12 mouse cellular contexts compared by ENCODE assay signal in genomic region chr5:115230830-115231551, GRCm38 (mm10). TPM values are rescaled to one million over a fixed set of nuclear protein-coding genes. Genes with fewer than 3 reads are reported as not detected.
A peak's percentile ranks its signal among the peaks of the same experiment; 100 is the strongest.
DNase-seq lines count a peak whose midpoint lies in the region; ATAC-seq and TF ChIP-seq lines count a peak whose summit lies in the region.
"Had no signal": no experiment of that assay in that cellular context is flagged by ENCODE, and none has a peak within 500 bp of the region (broad histone marks: within the 10 kb centered on the region; RNA-seq: fewer than 3 reads in every experiment).

No protein-coding gene starts in this region.

- no peak for TF ChIP-seq EP300 in heart, postnatal 0 days (IDR thresholded peaks at IDR 0.05; ENCODE audit: low read depth)
- TF ChIP-seq EP300 in stomach, postnatal 0 days (optimal IDR thresholded peaks at IDR 0.05), result no peak

- no peak for ATAC-seq in megakaryocyte, adult 5-6 weeks (ENCODE audit: poor library complexity, severe bottlenecking)
- ATAC-seq in heart, postnatal 0 days (ENCODE audit: insufficient read depth, low read depth), result peak; percentile 61
- peak; percentile 10; the same call in 1 of the 2 replicates for ATAC-seq in stomach, postnatal 0 days (ENCODE audit: low FRiP score, low TSS enrichment)
- ATAC-seq: intestine, embryonic 15.5 days had no signal

- H3K27ac ChIP-seq in heart, postnatal 0 days (ENCODE audit: low read depth), result no peak overlapping the region
- H3K27ac ChIP-seq in stomach, postnatal 0 days (replicated peaks), result no peak overlapping the region
- H3K27ac ChIP-seq: intestine, embryonic 15.5 days had no signal

- H3K9me3 ChIP-seq in megakaryocyte, embryonic 14.5 days, result 0 out of 2 replicates have a peak, but pooled peaks cover 4% of the 10 kb centered on the region
- H3K9me3 ChIP-seq in heart, postnatal 0 days (replicated peaks; ENCODE audit: control insufficient read depth, low read length), result no peaks in the 10 kb centered on the region
- H3K9me3 ChIP-seq in stomach, postnatal 0 days (ENCODE audit: control insufficient read depth, low read length), result no peaks in the 10 kb centered on the region
- H3K9me3 ChIP-seq: intestine, embryonic 15.5 days had no signal

- TF ChIP-seq CTCF in heart, postnatal 0 days (IDR thresholded peaks at IDR 0.05; ENCODE audit: low read depth), result no peak
- no peak for TF ChIP-seq CTCF in stomach, postnatal 0 days (IDR thresholded peaks at IDR 0.05; ENCODE audit: low read depth)

- peaks cover 63% of the 10 kb centered on the region for H3K27me3 ChIP-seq in megakaryocyte, embryonic 14.5 days (replicated peaks)
- no peaks in the 10 kb centered on the region for H3K27me3 ChIP-seq in heart, postnatal 0 days (ENCODE audit: control insufficient read depth, insufficient read depth, low read length)
- no peaks in the 10 kb centered on the region for H3K27me3 ChIP-seq in stomach, postnatal 0 days (ENCODE audit: control insufficient read depth, insufficient read depth, low read length)
- H3K27me3 ChIP-seq: intestine, embryonic 15.5 days had no signal

- no peak overlapping the region for H3K9ac ChIP-seq in heart, postnatal 0 days (replicated peaks; ENCODE audit: low read depth, low read length)
- H3K9ac ChIP-seq in stomach, postnatal 0 days (ENCODE audit: low read length), result no peak overlapping the region
- H3K9ac ChIP-seq: intestine, embryonic 15.5 days had no signal

- peaks cover 27% of the 10 kb centered on the region for H3K4me1 ChIP-seq in megakaryocyte, embryonic 14.5 days
- H3K4me1 ChIP-seq in heart, postnatal 0 days (ENCODE audit: control insufficient read depth, insufficient read depth), result no peaks in the 10 kb centered on the region
- H3K4me1 ChIP-seq in stomach, postnatal 0 days (replicated peaks; ENCODE audit: control insufficient read depth, insufficient read depth), result no peaks in the 10 kb centered on the region

- WGBS in heart, postnatal 0 days, result 27% methylated on average over 15 of the region's 15 CpGs
- 62% methylated on average over 15 of the region's 15 CpGs for WGBS in stomach, postnatal 0 days

- H3K36me3 ChIP-seq in megakaryocyte, embryonic 14.5 days (replicated peaks; ENCODE audit: low read length), result no peaks in the 10 kb centered on the region
- no peaks in the 10 kb centered on the region for H3K36me3 ChIP-seq in heart, postnatal 0 days (replicated peaks; ENCODE audit: control insufficient read depth, insufficient read depth, low read length)
- H3K36me3 ChIP-seq in stomach, postnatal 0 days (ENCODE audit: control insufficient read depth, insufficient read depth, low read length), result no peaks in the 10 kb centered on the region
- H3K36me3 ChIP-seq: intestine, embryonic 15.5 days had no signal

- peak overlapping the region; percentile 0; the same call in 1 of the 2 replicates for H3K4me2 ChIP-seq in heart, postnatal 0 days (ENCODE audit: low read depth, low read length)
- no peak overlapping the region for H3K4me2 ChIP-seq in stomach, postnatal 0 days (replicated peaks; ENCODE audit: low read depth)
- H3K4me2 ChIP-seq: intestine, embryonic 15.5 days had no signal

- peak; percentile 12 for DNase-seq in gastrocnemius, adult 18-20 months (ENCODE audit: low spot score)
- DNase-seq in gastrocnemius, postnatal 4 days (ENCODE audit: low spot score in 2 of 2), result no peak
- no peak for DNase-seq in heart, postnatal 0 days (ENCODE audit: low spot score)
- DNase-seq in stomach, postnatal 0 days (ENCODE audit: low spot score), result no peak
- DNase-seq in urinary bladder, postnatal 10 days (ENCODE audit: low spot score), result no peak
- DNase-seq in lung, adult 18-20 months, result no peak
- DNase-seq: cerebellum, adult 8-10 months; liver had no signal

- H3K4me3 ChIP-seq in megakaryocyte, embryonic 14.5 days (replicated peaks), result peak overlapping the region; percentile 38
- no peak overlapping the region for H3K4me3 ChIP-seq in heart, postnatal 0 days (ENCODE audit: low read depth, low read length)
- no peak overlapping the region for H3K4me3 ChIP-seq in stomach, postnatal 0 days (ENCODE audit: low read depth, low read length)
- H3K4me3 ChIP-seq: intestine, embryonic 15.5 days had no signal

RNA-seq across cellular contexts. Expression of gene Pop5, which starts 4.6 kb away (rescaled TPM):
- total RNA-seq in gastrocnemius, adult 18-20 months (2021), result 10 to 100 TPM; 34.9 to 39.3 TPM
- 10 to 100 TPM; 20.2 to 25.0 TPM for total RNA-seq in gastrocnemius, postnatal 4 days (2021)
- 51.5 and 56.1 TPM in 2 replicates for polyA plus RNA-seq in megakaryocyte, embryonic 14.5 days (2012; ENCODE audit: insufficient read depth, low replicate concordance)
- 61.7 and 74.6 TPM in 2 replicates for total RNA-seq in megakaryocyte, adult 5-6 weeks (2015)
- 30.9 and 81.2 TPM in 2 replicates for total RNA-seq in megakaryocyte, adult 5-6 weeks (2017)
- 41.1 and 71.6 TPM in 2 replicates for total RNA-seq in heart, postnatal 0 days (2014; rRNA removed; ENCODE audit: low replicate concordance)
- 57.9 and 65.9 TPM in 2 replicates for polyA plus RNA-seq in heart, postnatal 0 days (2015; fragmentation: Nextera tagmentation; extraction: Ambion mirVana)
- polyA plus RNA-seq in stomach, postnatal 0 days (2015; fragmentation: Nextera tagmentation; extraction: Ambion mirVana), result 83.9 and 85.3 TPM in 2 replicates

RNA-seq across cellular contexts. Expression of gene Cabp1, which starts 36.8 kb away (rescaled TPM):
- total RNA-seq in gastrocnemius, adult 18-20 months (2021), result 1 to 10 TPM in 1 of 2 experiments, under 1 TPM in 1; 0.50 to 1.2 TPM
- total RNA-seq in gastrocnemius, postnatal 4 days (2021), result 1 to 10 TPM; 4.2 to 5.1 TPM
- 1.7 TPM in 1 of 2 replicates, not detected in the other for polyA plus RNA-seq in megakaryocyte, embryonic 14.5 days (2012; ENCODE audit: insufficient read depth, low replicate concordance)
- total RNA-seq in megakaryocyte, adult 5-6 weeks (2015), result not detected in 2 replicates
- total RNA-seq in megakaryocyte, adult 5-6 weeks (2017), result not detected in 2 replicates
- 0.39 and 4.1 TPM in 2 replicates for total RNA-seq in heart, postnatal 0 days (2014; rRNA removed; ENCODE audit: low replicate concordance)
- 0.78 and 0.96 TPM in 2 replicates for polyA plus RNA-seq in heart, postnatal 0 days (2015; fragmentation: Nextera tagmentation; extraction: Ambion mirVana)
- 0.44 and 0.67 TPM in 2 replicates for polyA plus RNA-seq in stomach, postnatal 0 days (2015; fragmentation: Nextera tagmentation; extraction: Ambion mirVana)
- total RNA-seq: megakaryocyte progenitor cell, adult 5-6 weeks had no signal

RNA-seq across cellular contexts. Expression of gene Rnf10, which starts 41.7 kb away (rescaled TPM):
- total RNA-seq in gastrocnemius, adult 18-20 months (2021), result 100 to 1,000 TPM; 275 to 312 TPM
- 100 to 1,000 TPM; 196 TPM for total RNA-seq in gastrocnemius, postnatal 4 days (2021)
- 127 and 382 TPM in 2 replicates for polyA plus RNA-seq in megakaryocyte, embryonic 14.5 days (2012; ENCODE audit: insufficient read depth, low replicate concordance)
- 50.9 and 55.4 TPM in 2 replicates for total RNA-seq in megakaryocyte, adult 5-6 weeks (2015)
- total RNA-seq in megakaryocyte, adult 5-6 weeks (2017), result 55.9 and 78.3 TPM in 2 replicates
- total RNA-seq in heart, postnatal 0 days (2014; rRNA removed; ENCODE audit: low replicate concordance), result 76.0 and 82.4 TPM in 2 replicates
- polyA plus RNA-seq in heart, postnatal 0 days (2015; fragmentation: Nextera tagmentation; extraction: Ambion mirVana), result 104 and 105 TPM in 2 replicates
- polyA plus RNA-seq in stomach, postnatal 0 days (2015; fragmentation: Nextera tagmentation; extraction: Ambion mirVana), result 84.0 and 93.0 TPM in 2 replicates

RNA-seq across cellular contexts. Expression of gene Coq5, which starts 48.5 kb away (rescaled TPM):
- total RNA-seq in gastrocnemius, adult 18-20 months (2021), result 10 to 100 TPM; 81.3 to 91.7 TPM
- total RNA-seq in gastrocnemius, postnatal 4 days (2021), result 10 to 100 TPM; 57.8 to 64.2 TPM
- polyA plus RNA-seq in megakaryocyte, embryonic 14.5 days (2012; ENCODE audit: insufficient read depth, low replicate concordance), result 8.3 and 12.6 TPM in 2 replicates
- 8.7 and 10.9 TPM in 2 replicates for total RNA-seq in megakaryocyte, adult 5-6 weeks (2015)
- total RNA-seq in megakaryocyte, adult 5-6 weeks (2017), result 27.3 and 27.8 TPM in 2 replicates
- total RNA-seq in heart, postnatal 0 days (2014; rRNA removed; ENCODE audit: low replicate concordance), result 74.1 and 82.7 TPM in 2 replicates
- 111 and 116 TPM in 2 replicates for polyA plus RNA-seq in heart, postnatal 0 days (2015; fragmentation: Nextera tagmentation; extraction: Ambion mirVana)
- 32.6 and 32.9 TPM in 2 replicates for polyA plus RNA-seq in stomach, postnatal 0 days (2015; fragmentation: Nextera tagmentation; extraction: Ambion mirVana)
